Mouse (Mus musculus): Measurements from ENCODE around the gene Lmna.

DNA sequence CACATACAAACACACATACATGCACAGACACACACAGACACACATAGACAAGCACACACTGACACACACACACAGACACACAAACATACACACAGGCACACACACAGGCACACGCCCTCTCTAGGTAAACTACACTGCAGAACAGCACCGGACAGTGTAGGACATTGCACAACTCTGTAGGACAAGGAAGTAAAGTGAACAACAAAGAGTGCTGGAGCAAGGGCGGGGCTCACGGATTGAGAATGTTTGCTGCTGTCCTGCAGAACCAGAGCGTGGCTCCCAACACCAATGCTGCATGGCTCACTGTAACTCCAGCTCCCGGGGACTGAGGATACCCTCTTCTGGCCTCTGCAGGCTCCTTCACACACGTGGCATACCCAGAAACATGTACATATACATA lies 66.9 kb downstream of the Lmna start:
- TF ChIP-seq POLR2A (IDR thresholded peaks at IDR 0.05; ENCODE audit: extremely low read depth, insufficient read depth, low read length) (no peak), CTCF (IDR thresholded peaks at IDR 0.05; ENCODE audit: low read depth, low read length) (no peak)

All from liver, adult 2 months (tissue).